In genomic region chr1:53978514-53978831, GRCm38 (mm10) we compare ENCODE assay signal across 9 mouse cellular contexts.
DNase-seq lines count a peak whose midpoint lies in the region; ATAC-seq and TF ChIP-seq lines count a peak whose summit lies in the region.
"Had no signal": no experiment of that assay in that cellular context is flagged by ENCODE, and none has a peak within 500 bp of the region (broad histone marks: within the 10 kb centered on the region; RNA-seq: fewer than 3 reads in every experiment).

No protein-coding gene starts in this region.

- intact Hi-C loops in gastrocnemius, postnatal 14 days (cut with DNase I; ENCODE audit: low total_unique reads) = no loop called here

- H3K27ac ChIP-seq in hindbrain, postnatal 0 days = peak overlapping the region; percentile 27; the same call in 1 of the 2 replicates
- peak overlapping the region; percentile 44; the same call in 1 of the 2 replicates for H3K27ac ChIP-seq in lung, embryonic 14.5 days (ENCODE audit: low read depth)

- no peaks in the 10 kb centered on the region for H3K9me3 ChIP-seq in hindbrain, postnatal 0 days (ENCODE audit: low read length)
- H3K9me3 ChIP-seq in lung, embryonic 14.5 days (ENCODE audit: low read depth, low read length) = no peaks in the 10 kb centered on the region

- no peak overlapping the region for H3K9ac ChIP-seq in hindbrain, postnatal 0 days (replicated peaks; ENCODE audit: low read length)
- H3K9ac ChIP-seq in lung, embryonic 14.5 days = no peak overlapping the region

- WGBS in hindbrain, postnatal 0 days = 98% methylated on average over 2 of the region's 2 CpGs
- 53% methylated on average over 2 of the region's 2 CpGs for WGBS in lung, embryonic 14.5 days

- ATAC-seq in hindbrain, postnatal 0 days = peak; percentile 41; the same call in 1 of the 2 replicates
- ATAC-seq in lung, embryonic 14.5 days (ENCODE audit: insufficient read depth) = peak; percentile 71
- ATAC-seq in frontal cortex, adult (ENCODE audit: low TSS enrichment) = no peak

- H3K36me3 ChIP-seq in hindbrain, postnatal 0 days (ENCODE audit: insufficient read depth, low read length) = no peaks in the 10 kb centered on the region
- H3K36me3 ChIP-seq in lung, embryonic 14.5 days (ENCODE audit: insufficient read depth) = no peaks in the 10 kb centered on the region

- no peaks in the 10 kb centered on the region for H3K27me3 ChIP-seq in hindbrain, postnatal 0 days (ENCODE audit: insufficient read depth, low read length)
- H3K27me3 ChIP-seq in lung, embryonic 14.5 days (ENCODE audit: insufficient read depth, low read length) = no peaks in the 10 kb centered on the region

- peak; percentile 41 to 43 for DNase-seq in adrenal gland, postnatal 36 days
- peak; percentile 29 for DNase-seq in gastrocnemius, postnatal 14 days
- no peak for DNase-seq in hindbrain, postnatal 0 days (ENCODE audit: low spot score)
- DNase-seq in lung, embryonic 14.5 days = peak; percentile 52
- no peak for DNase-seq in thymus, postnatal 10 days (ENCODE audit: low spot score in 2 of 2)
- DNase-seq in layer of hippocampus, adult 9-11 months = no peak
- DNase-seq in cerebellum, postnatal 25 days = no peak

- no peak overlapping the region for H3K4me3 ChIP-seq in hindbrain, postnatal 0 days (ENCODE audit: low read length)
- peak overlapping the region; percentile 19 for H3K4me3 ChIP-seq in lung, embryonic 14.5 days (ENCODE audit: low read depth, low read length)
- H3K4me3 ChIP-seq: erythroblast, embryonic 14.5 days had no signal

- H3K4me2 ChIP-seq in hindbrain, postnatal 0 days (ENCODE audit: low read depth, low read length) = no peak overlapping the region
- peak overlapping the region; percentile 44; the same call in 1 of the 2 replicates for H3K4me2 ChIP-seq in lung, embryonic 14.5 days

- no peak for TF ChIP-seq CTCF in hindbrain, postnatal 0 days (IDR thresholded peaks at IDR 0.05; ENCODE audit: low read depth)
- TF ChIP-seq CTCF in lung, embryonic 14.5 days (IDR thresholded peaks at IDR 0.05; ENCODE audit: low read depth) = no peak

- H3K4me1 ChIP-seq in hindbrain, postnatal 0 days (ENCODE audit: insufficient read depth, low read length) = no peaks in the 10 kb centered on the region
- H3K4me1 ChIP-seq in lung, embryonic 14.5 days (ENCODE audit: insufficient read depth) = no peaks in the 10 kb centered on the region

Comparison
In these comparisons a context has a peak if more than half of its experiments do, and no peak if none do; other contexts are left out.
1. DNase-seq: peak in adrenal gland, postnatal 36 days (2 of 2), gastrocnemius, postnatal 14 days (single experiment) and lung, embryonic 14.5 days (single experiment); none in hindbrain, postnatal 0 days (single experiment), thymus, postnatal 10 days (0 of 2), layer of hippocampus, adult 9-11 months (single experiment) and cerebellum, postnatal 25 days (0 of 2).